10 mouse cellular contexts compared by ENCODE assay signal in the genomic region with DNA sequence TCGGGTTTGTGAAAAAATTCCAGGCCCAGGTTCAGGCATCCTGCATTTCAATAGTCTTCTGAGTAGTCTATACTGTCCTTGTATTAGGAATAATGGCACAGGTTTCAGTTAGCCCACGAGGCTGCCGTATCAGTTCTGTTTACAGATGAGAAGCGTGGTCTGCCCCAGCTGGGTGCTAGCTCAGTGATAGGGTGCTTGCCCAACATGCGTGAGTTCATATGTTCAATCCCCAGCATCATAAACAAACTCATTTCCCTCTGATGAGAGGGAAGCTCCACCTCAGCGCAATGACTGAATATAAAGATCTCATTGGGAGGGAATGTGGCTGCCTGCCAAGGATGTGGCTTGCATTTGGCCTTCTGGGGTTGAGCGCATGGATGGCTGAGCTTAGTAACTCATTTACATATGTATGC. TPM values are rescaled to one million over a fixed set of nuclear protein-coding genes. Genes with fewer than 3 reads are reported as not detected.
DNase-seq lines count a peak whose midpoint lies in the region; ATAC-seq and TF ChIP-seq lines count a peak whose summit lies in the region.
"Had no signal": no experiment of that assay in that cellular context is flagged by ENCODE, and none has a peak within 500 bp of the region (broad histone marks: within the 10 kb centered on the region; RNA-seq: fewer than 3 reads in every experiment).

No protein-coding gene starts in this region.

- WGBS in embryonic facial prominence, embryonic 14.5 days = 55% methylated on average over 7 of the region's 7 CpGs

- no peaks in the 10 kb centered on the region for H3K36me3 ChIP-seq in embryonic facial prominence, embryonic 14.5 days (ENCODE audit: control insufficient read depth, insufficient read depth, low read length)

- no peaks in the 10 kb centered on the region for H3K27me3 ChIP-seq in embryonic facial prominence, embryonic 14.5 days (replicated peaks; ENCODE audit: control insufficient read depth, insufficient read depth, low read length)

- peak; percentile 28; the same call in 1 of the 2 replicates for ATAC-seq in embryonic facial prominence, embryonic 14.5 days (ENCODE audit: low read depth)

- no peak overlapping the region for H3K4me2 ChIP-seq in embryonic facial prominence, embryonic 14.5 days (ENCODE audit: low read depth, low read length)

- no peaks in the 10 kb centered on the region for H3K9me3 ChIP-seq in embryonic facial prominence, embryonic 14.5 days (ENCODE audit: control insufficient read depth, low read length)

- DNase-seq in layer of hippocampus, adult 2 months (ENCODE audit: low spot score in 2 of 2) = peak in 1 of 2 experiments; percentile 23
- no peak for DNase-seq in layer of hippocampus, adult 8-10 months (ENCODE audit: low spot score in 2 of 2)
- peak; percentile 46 for DNase-seq in Muller cell, postnatal 12 days (ENCODE audit: inconsistent ontology term)
- peak; percentile 86 for DNase-seq in embryonic facial prominence, embryonic 14.5 days (ENCODE audit: low spot score)
- DNase-seq in lung, postnatal 10 days = peak; percentile 50
- DNase-seq in frontal cortex, postnatal 14 days (ENCODE audit: low spot score in 2 of 2) = no peak
- no peak for DNase-seq in left cerebral cortex, adult 11 months (ENCODE audit: low spot score)
- DNase-seq in T-cell, adult 2 months (ENCODE audit: low spot score) = no peak

- peaks cover 12% of the 10 kb centered on the region for H3K4me1 ChIP-seq in embryonic facial prominence, embryonic 14.5 days (ENCODE audit: control insufficient read depth, insufficient read depth, low read length)

- no peak overlapping the region for H3K4me3 ChIP-seq in layer of hippocampus, adult 2 months
- H3K4me3 ChIP-seq in embryonic facial prominence, embryonic 14.5 days (ENCODE audit: low read depth, low read length) = no peak overlapping the region

- H3K27ac ChIP-seq in layer of hippocampus, adult 2 months = peak overlapping the region; percentile 64
- H3K27ac ChIP-seq in embryonic facial prominence, embryonic 14.5 days (replicated peaks; ENCODE audit: low read depth, low read length) = no peak overlapping the region

- no peak for TF ChIP-seq CTCF in layer of hippocampus, adult 2 months (conservative IDR thresholded peaks at IDR 0.05)

- H3K9ac ChIP-seq in embryonic facial prominence, embryonic 14.5 days (ENCODE audit: low read depth, low read length) = no peak overlapping the region

RNA-seq across cellular contexts. Expression of a gene that starts 47.4 kb away (rescaled TPM):
- 10 to 100 TPM; 23.8 to 24.9 TPM for total RNA-seq in layer of hippocampus, adult 2 months (2021)
- total RNA-seq in layer of hippocampus, adult 8-10 months (2022) = 10 to 100 TPM; 23.8 to 32.9 (median 29.4) TPM
- polyA plus RNA-seq in embryonic facial prominence, embryonic 14.5 days (2014; fragmentation: Nextera tagmentation; extraction: Ambion mirVana) = 9.7 and 10.0 TPM in 2 replicates

RNA-seq across cellular contexts. Expression of a gene that starts 56.5 kb away (rescaled TPM):
- not detected for total RNA-seq in layer of hippocampus, adult 2 months (2021)
- total RNA-seq in layer of hippocampus, adult 8-10 months (2022) = under 1 TPM in 3 of 4 experiments, not detected in 1; 0.57 to 0.96 (median 0.68) TPM
- not detected in 2 replicates for polyA plus RNA-seq in embryonic facial prominence, embryonic 14.5 days (2014; fragmentation: Nextera tagmentation; extraction: Ambion mirVana)
- total RNA-seq: adrenal gland, postnatal 4 days had no signal
- polyA plus RNA-seq: heart, embryonic 16.5 days had no signal

Comparison
In these comparisons a context has a peak if more than half of its experiments do, and no peak if none do; other contexts are left out.
1. DNase-seq: peak in Muller cell, postnatal 12 days (single experiment), embryonic facial prominence, embryonic 14.5 days (single experiment) and lung, postnatal 10 days (single experiment); none in layer of hippocampus, adult 8-10 months (0 of 2), frontal cortex, postnatal 14 days (0 of 2), left cerebral cortex, adult 11 months (single experiment) and T-cell, adult 2 months (single experiment).